Mouse (Mus musculus) neural tube, embryonic 15.5 days (tissue): Measurements from ENCODE around the gene Tmem158. TPM values are rescaled to one million over a fixed set of nuclear protein-coding genes. Genes with fewer than 3 reads are reported as not detected.

ENCODE experiments used
- ATAC-seq: fragments of 200-750 bp; cut with Nextera tagmentation; 2 replicates; pipeline ENCODE4 v1.8.0; 2017; ENCODE audit warnings: mild to moderate bottlenecking, moderate TSS enrichment, moderate library complexity; ENCODE audit not compliant: low FRiP score
- H3K27ac ChIP-seq: fragments of 300-500 bp; sonication (generic); replicated peaks from 2 replicates; pipeline ENCODE4 v1.5.1; 2015; ENCODE audit warnings: mild to moderate bottlenecking, inconsistent platforms
- H3K27me3 ChIP-seq: fragments of 300-500 bp; sonication (generic); replicated peaks from 2 replicates; pipeline ENCODE4 v1.6.1; 2015; ENCODE audit warnings: inconsistent platforms
- H3K36me3 ChIP-seq: fragments of 300-500 bp; sonication (generic); 2 replicates; pipeline ENCODE4 v1.6.1; 2015; ENCODE audit warnings: inconsistent platforms
- H3K4me1 ChIP-seq: fragments of 300-500 bp; sonication (generic); 2 replicates; pipeline ENCODE4 v1.6.1; 2015; ENCODE audit warnings: inconsistent platforms
- H3K4me2 ChIP-seq: fragments of 300-500 bp; sonication (generic); 2 replicates; pipeline ENCODE4 v1.6.1; 2015; ENCODE audit warnings: inconsistent platforms, mild to moderate bottlenecking, moderate library complexity
- H3K4me3 ChIP-seq: fragments of 300-500 bp; sonication (generic); replicated peaks from 2 replicates; pipeline ENCODE4 v1.5.1; 2015; ENCODE audit warnings: mild to moderate bottlenecking, inconsistent platforms
- H3K9ac ChIP-seq: fragments of 300-500 bp; sonication (generic); replicated peaks from 2 replicates; pipeline ENCODE4 v1.6.1; 2015; ENCODE audit warnings: mild to moderate bottlenecking, inconsistent platforms
- H3K9me3 ChIP-seq: fragments of 300-500 bp; sonication (generic); replicated peaks from 2 replicates; pipeline ENCODE4 v1.6.1; 2016; ENCODE audit warnings: inconsistent platforms
- WGBS: fragments of 180-500 bp; shearing (Covaris S2); methylation state at CpG from one replicate; pipeline ENCODE4 v1.1.7; 2015; ENCODE audit warnings: mixed read lengths; 5-methylcytosine and 5-hydroxymethylcytosine counted together
- polyA plus RNA-seq: library from polyadenylated mRNA; unstranded; fragments of >200 nt; fragmentation: Nextera tagmentation; extraction: Ambion mirVana; gene quantifications from 2 replicates; pipeline ENCODE4 v1.2.1, GENCODE M21; 2015

Gene Tmem158
- polyA plus RNA-seq, 1 experiment from 2014 or later = 49.7 TPM

GRCm38 (mm10) chr9:123243988-123244387 is 16.6 kb downstream of the Tmem158 start:
- no peak overlapping the region for H3K4me3 ChIP-seq
- H3K4me2 ChIP-seq = no peak overlapping the region
- H3K27me3 ChIP-seq = no peaks in the 10 kb centered on the region
- WGBS = 71% methylated on average over 10 of the region's 10 CpGs
- ATAC-seq = no peak
- no peaks in the 10 kb centered on the region for H3K36me3 ChIP-seq
- H3K9ac ChIP-seq = no peak overlapping the region
- H3K9me3 ChIP-seq = no peaks in the 10 kb centered on the region
- no peaks in the 10 kb centered on the region for H3K4me1 ChIP-seq
- H3K27ac ChIP-seq = no peak overlapping the region

GRCm38 (mm10) chr9:123241191-123241590 is 19.4 kb downstream of the Tmem158 start:
- Histone ChIP-seq H3K27ac (no peak overlapping the region), H3K4me1 (peaks cover 5% of the 10 kb centered on the region; the same call in 1 of the 2 replicates), H3K9ac (no peak overlapping the region), H3K27me3 (no peaks in the 10 kb centered on the region), H3K4me3 (no peak overlapping the region), H3K4me2 (no peak overlapping the region), H3K9me3 (no peaks in the 10 kb centered on the region), H3K36me3 (no peaks in the 10 kb centered on the region)
- no peak for ATAC-seq
- 94% methylated on average over 5 of the region's 5 CpGs for WGBS

- H3K27me3 ChIP-seq = no peaks in the 10 kb centered on the region
- H3K9me3 ChIP-seq = no peaks in the 10 kb centered on the region
- no peak overlapping the region for H3K4me3 ChIP-seq
- H3K9ac ChIP-seq = no peak overlapping the region
- H3K4me2 ChIP-seq = no peak overlapping the region
- peaks cover 5% of the 10 kb centered on the region; the same call in 1 of the 2 replicates for H3K4me1 ChIP-seq
- H3K27ac ChIP-seq = no peak overlapping the region
- ATAC-seq = no peak
- 95% methylated on average over 2 of the region's 2 CpGs for WGBS
- H3K36me3 ChIP-seq = no peaks in the 10 kb centered on the region
Measured at GRCm38 (mm10) chr9:123240751-123241150, 19.8 kb downstream of the Tmem158 start.

GRCm38 (mm10) chr9:123240271-123240670 is 20.3 kb downstream of the Tmem158 start:
- peaks cover 5% of the 10 kb centered on the region; the same call in 1 of the 2 replicates for H3K4me1 ChIP-seq
- no peak overlapping the region for H3K4me2 ChIP-seq
- no peak overlapping the region for H3K4me3 ChIP-seq
- WGBS = 95% methylated on average over 5 of the region's 5 CpGs
- no peak overlapping the region for H3K27ac ChIP-seq
- no peak for ATAC-seq
- no peak overlapping the region for H3K9ac ChIP-seq
- no peaks in the 10 kb centered on the region for H3K9me3 ChIP-seq
- H3K36me3 ChIP-seq = no peaks in the 10 kb centered on the region
- no peaks in the 10 kb centered on the region for H3K27me3 ChIP-seq

GRCm38 (mm10) chr9:123239651-123240050 is 20.9 kb downstream of the Tmem158 start:
- no peaks in the 10 kb centered on the region for H3K9me3 ChIP-seq
- no peak overlapping the region for H3K4me3 ChIP-seq
- WGBS = 82% methylated on average over 2 of the region's 2 CpGs
- no peak overlapping the region for H3K9ac ChIP-seq
- no peak for ATAC-seq
- H3K27me3 ChIP-seq = no peaks in the 10 kb centered on the region
- H3K4me2 ChIP-seq = no peak overlapping the region
- no peak overlapping the region for H3K27ac ChIP-seq
- H3K36me3 ChIP-seq = no peaks in the 10 kb centered on the region
- H3K4me1 ChIP-seq = peaks cover 5% of the 10 kb centered on the region; the same call in 1 of the 2 replicates

- Histone ChIP-seq H3K27ac (peak overlapping the region; percentile 30; the same call in 1 of the 2 replicates), H3K4me1 (peaks cover 5% of the 10 kb centered on the region; the same call in 1 of the 2 replicates), H3K9ac (no peak overlapping the region), H3K9me3 (no peaks in the 10 kb centered on the region), H3K27me3 (no peaks in the 10 kb centered on the region), H3K4me2 (no peak overlapping the region), H3K4me3 (no peak overlapping the region), H3K36me3 (no peaks in the 10 kb centered on the region)
- 42% methylated on average over 4 of the region's 4 CpGs for WGBS
- no peak for ATAC-seq
Measured at GRCm38 (mm10) chr9:123238256-123239045, 22.1 kb downstream of the Tmem158 start.

- no peaks in the 10 kb centered on the region for H3K9me3 ChIP-seq
- no peaks in the 10 kb centered on the region for H3K36me3 ChIP-seq
- WGBS = 45% methylated on average over 2 of the region's 2 CpGs
- peaks cover 5% of the 10 kb centered on the region; the same call in 1 of the 2 replicates for H3K4me1 ChIP-seq
- H3K4me2 ChIP-seq = no peak overlapping the region
- peak overlapping the region; percentile 51; the same call in 1 of the 2 replicates for H3K27ac ChIP-seq
- ATAC-seq = no peak
- H3K4me3 ChIP-seq = no peak overlapping the region
- no peaks in the 10 kb centered on the region for H3K27me3 ChIP-seq
- no peak overlapping the region for H3K9ac ChIP-seq
Measured at GRCm38 (mm10) chr9:123237739-123238138, 22.8 kb downstream of the Tmem158 start.

GRCm38 (mm10) chr9:123235621-123236020 is 24.9 kb downstream of the Tmem158 start:
- Histone ChIP-seq H3K36me3 (no peaks in the 10 kb centered on the region), H3K9ac (no peak overlapping the region), H3K4me1 (peaks cover 5% of the 10 kb centered on the region; the same call in 1 of the 2 replicates), H3K4me2 (no peak overlapping the region), H3K9me3 (no peaks in the 10 kb centered on the region), H3K4me3 (no peak overlapping the region), H3K27ac (no peak overlapping the region), H3K27me3 (no peaks in the 10 kb centered on the region)
- no peak for ATAC-seq
- WGBS = 69% methylated on average over 3 of the region's 3 CpGs

- Histone ChIP-seq H3K4me2 (no peak overlapping the region), H3K9me3 (no peaks in the 10 kb centered on the region), H3K4me3 (no peak overlapping the region), H3K4me1 (no peaks in the 10 kb centered on the region), H3K9ac (no peak overlapping the region), H3K27ac (no peak overlapping the region), H3K27me3 (no peaks in the 10 kb centered on the region), H3K36me3 (no peaks in the 10 kb centered on the region)
- WGBS = 78% methylated on average over 4 of the region's 4 CpGs
- ATAC-seq = no peak
Measured at GRCm38 (mm10) chr9:123229826-123230225, 30.7 kb downstream of the Tmem158 start.

- Histone ChIP-seq H3K9ac (no peak overlapping the region), H3K9me3 (no peaks in the 10 kb centered on the region), H3K27me3 (no peaks in the 10 kb centered on the region), H3K27ac (no peak overlapping the region), H3K36me3 (no peaks in the 10 kb centered on the region), H3K4me2 (no peak overlapping the region), H3K4me1 (no peaks in the 10 kb centered on the region), H3K4me3 (no peak overlapping the region)
- no peak for ATAC-seq
Measured at GRCm38 (mm10) chr9:123228671-123229070, 31.9 kb downstream of the Tmem158 start.

GRCm38 (mm10) chr9:123227106-123227750 is 33.3 kb downstream of the Tmem158 start:
- WGBS = 86% methylated on average over 3 of the region's 3 CpGs
- Histone ChIP-seq H3K4me1 (no peaks in the 10 kb centered on the region), H3K27me3 (no peaks in the 10 kb centered on the region), H3K27ac (no peak overlapping the region), H3K9me3 (no peaks in the 10 kb centered on the region), H3K36me3 (no peaks in the 10 kb centered on the region), H3K4me2 (no peak overlapping the region), H3K9ac (no peak overlapping the region), H3K4me3 (no peak overlapping the region)
- no peak for ATAC-seq

- Histone ChIP-seq H3K4me3 (no peak overlapping the region), H3K4me1 (no peaks in the 10 kb centered on the region), H3K9me3 (no peaks in the 10 kb centered on the region), H3K4me2 (no peak overlapping the region), H3K27ac (no peak overlapping the region), H3K27me3 (no peaks in the 10 kb centered on the region), H3K9ac (no peak overlapping the region), H3K36me3 (no peaks in the 10 kb centered on the region)
- WGBS = 75% methylated on average over 2 of the region's 2 CpGs
- no peak for ATAC-seq
Measured at GRCm38 (mm10) chr9:123224863-123225431, 35.6 kb downstream of the Tmem158 start.
